Mouse (Mus musculus): ENCODE results near the gene Ttc5. TPM values are rescaled to one million over a fixed set of nuclear protein-coding genes. Genes with fewer than 3 reads are reported as not detected.

The Ttc5 gene
- total and polyA plus RNA-seq, 3 experiments = 24.2 to 28.1 TPM; not detected in 1

GRCm38 (mm10) chr14:50785251-50785637, at the start of gene Ttc5 (continued):
- TF ChIP-seq CHD2 (IDR thresholded peaks at IDR 0.05; ENCODE audit: low read length) = no peak
- no peak for TF ChIP-seq MYB (IDR thresholded peaks at IDR 0.05; ENCODE audit: low read depth, low read length)
- no peak for TF ChIP-seq BHLHE40 (IDR thresholded peaks at IDR 0.05; ENCODE audit: borderline replicate concordance, low read depth, low read length)

GRCm38 (mm10) chr14:50834435-50834834, 49.1 kb upstream of the Ttc5 start:
- TF ChIP-seq CHD2 (IDR thresholded peaks at IDR 0.05; ENCODE audit: low read length) (no peak), TCF12 (IDR thresholded peaks at IDR 0.05; ENCODE audit: low read depth, low read length) (no peak), HCFC1 (IDR thresholded peaks at IDR 0.05; ENCODE audit: low read depth, low read length) (no peak), SIN3A (IDR thresholded peaks at IDR 0.05; ENCODE audit: low read length) (no peak), POLR2AphosphoS2 (IDR thresholded peaks at IDR 0.05; ENCODE audit: low read length) (no peak), MAZ (IDR thresholded peaks at IDR 0.05; ENCODE audit: low read depth, low read length) (no peak), CTCF (IDR thresholded peaks at IDR 0.05 in 2 of 3, conservative IDR thresholded peaks at IDR 0.05 in 1 of 3; ENCODE audit: control insufficient read depth in 1 of 3, insufficient read depth in 1 of 3, low read depth in 2 of 3, low read length in 3 of 3, poor library complexity in 1 of 3, severe bottlenecking in 1 of 3) (no peak), MYB (IDR thresholded peaks at IDR 0.05; ENCODE audit: low read depth, low read length) (no peak), NELFE (IDR thresholded peaks at IDR 0.05; ENCODE audit: low read depth, low read length) (no peak), POLR2AphosphoS5 (IDR thresholded peaks at IDR 0.05; ENCODE audit: borderline replicate concordance, low read depth, low read length) (no peak), RAD21 (IDR thresholded peaks at IDR 0.05; ENCODE audit: low read depth, low read length) (no peak), ZC3H11A (IDR thresholded peaks at IDR 0.05; ENCODE audit: low read depth, low read length) (no peak), UBTF (IDR thresholded peaks at IDR 0.05; ENCODE audit: borderline replicate concordance, insufficient read depth, low read depth, low read length) (no peak), MYC (IDR thresholded peaks at IDR 0.05; ENCODE audit: low read depth, low read length) (no peak), MXI1 (IDR thresholded peaks at IDR 0.05; ENCODE audit: low read depth, low read length) (no peak), NRF1 (IDR thresholded peaks at IDR 0.05; ENCODE audit: insufficient read depth, low read depth, low read length, poor library complexity, severe bottlenecking) (no peak), MAX (IDR thresholded peaks at IDR 0.05; ENCODE audit: low read length) (no peak), MAFK (IDR thresholded peaks at IDR 0.05; ENCODE audit: borderline replicate concordance, low read depth, low read length) (no peak)
- no peak overlapping the region for H3K27ac ChIP-seq (ENCODE audit: control insufficient read depth, low read depth, low read length)
- no peaks in the 10 kb centered on the region for H3K9me3 ChIP-seq (replicated peaks; ENCODE audit: insufficient read depth, low read length)
- H3K36me3 ChIP-seq (ENCODE audit: control insufficient read depth in 1 of 2, insufficient read depth in 2 of 2, low read length in 2 of 2) = peaks cover 0 to 6% of the 10 kb centered on the region in 2 experiments; a peak in 2 of 4 replicates
- no peak overlapping the region for H3K4me3 ChIP-seq (ENCODE audit: control insufficient read depth in 1 of 2, insufficient read depth in 1 of 2, low read depth in 2 of 2, low read length in 2 of 2)
- no peaks in the 10 kb centered on the region for H3K27me3 ChIP-seq (ENCODE audit: control insufficient read depth in 1 of 2, insufficient read depth in 2 of 2, low read length in 2 of 2)
- DNase-seq (ENCODE audit: low read depth, low spot score) = no peak
- H3K79me2 ChIP-seq (ENCODE audit: control insufficient read depth, insufficient read depth, low read length, poor library complexity) = no peaks in the 10 kb centered on the region
- H3K4me1 ChIP-seq (ENCODE audit: control insufficient read depth in 1 of 2, insufficient read depth in 2 of 2, low read length in 2 of 2) = peaks cover 0 to 9% of the 10 kb centered on the region in 2 experiments; a peak in 3 of 4 replicates
- no peak overlapping the region for H3K9ac ChIP-seq (ENCODE audit: control insufficient read depth, low read depth, low read length, poor library complexity, severe bottlenecking)

- DNase-seq (ENCODE audit: low read depth, low spot score) = peak; percentile 24
- H3K9me3 ChIP-seq (replicated peaks; ENCODE audit: insufficient read depth, low read length) = no peaks in the 10 kb centered on the region
- H3K4me1 ChIP-seq (ENCODE audit: control insufficient read depth in 1 of 2, insufficient read depth in 2 of 2, low read length in 2 of 2) = peaks cover 0 to 10% of the 10 kb centered on the region in 2 experiments; a peak in 3 of 4 replicates
- TF ChIP-seq ZNF384 (IDR thresholded peaks at IDR 0.05; ENCODE audit: low read depth, low read length) (no peak), MAZ (IDR thresholded peaks at IDR 0.05; ENCODE audit: low read depth, low read length) (no peak), MEF2A (IDR thresholded peaks at IDR 0.05; ENCODE audit: extremely low read depth, insufficient replicate concordance, low read depth, low read length, poor library complexity, severe bottlenecking) (no peak), GATA1 (IDR thresholded peaks at IDR 0.05; ENCODE audit: low read depth, low read length) (no peak), MXI1 (IDR thresholded peaks at IDR 0.05; ENCODE audit: low read depth, low read length) (no peak), MYC (IDR thresholded peaks at IDR 0.05; ENCODE audit: low read depth, low read length) (no peak), SIN3A (IDR thresholded peaks at IDR 0.05; ENCODE audit: low read length) (no peak), ETS1 (IDR thresholded peaks at IDR 0.05; ENCODE audit: low read depth, low read length) (no peak), CHD1 (IDR thresholded peaks at IDR 0.05; ENCODE audit: low read depth, low read length) (no peak), CHD2 (IDR thresholded peaks at IDR 0.05; ENCODE audit: low read length) (no peak), NELFE (IDR thresholded peaks at IDR 0.05; ENCODE audit: low read depth, low read length) (no peak), EP300 (IDR thresholded peaks at IDR 0.05; ENCODE audit: low read depth in 1 of 2, low read length in 2 of 2) (no peak), CTCF (IDR thresholded peaks at IDR 0.05 in 2 of 3, conservative IDR thresholded peaks at IDR 0.05 in 1 of 3; ENCODE audit: control insufficient read depth in 1 of 3, insufficient read depth in 1 of 3, low read depth in 2 of 3, low read length in 3 of 3, poor library complexity in 1 of 3, severe bottlenecking in 1 of 3) (no peak), SMC3 (IDR thresholded peaks at IDR 0.05; ENCODE audit: low read depth, low read length) (no peak), MYB (IDR thresholded peaks at IDR 0.05; ENCODE audit: low read depth, low read length) (no peak), POLR2AphosphoS2 (IDR thresholded peaks at IDR 0.05; ENCODE audit: low read length) (no peak), MAX (IDR thresholded peaks at IDR 0.05; ENCODE audit: low read length) (no peak)
- H3K27ac ChIP-seq (ENCODE audit: control insufficient read depth, low read depth, low read length) = no peak overlapping the region
- no peak overlapping the region for H3K4me3 ChIP-seq (ENCODE audit: control insufficient read depth in 1 of 2, insufficient read depth in 1 of 2, low read depth in 2 of 2, low read length in 2 of 2)
- H3K79me2 ChIP-seq (ENCODE audit: control insufficient read depth, insufficient read depth, low read length, poor library complexity) = no peaks in the 10 kb centered on the region
- H3K27me3 ChIP-seq (ENCODE audit: control insufficient read depth in 1 of 2, insufficient read depth in 2 of 2, low read length in 2 of 2) = no peaks in the 10 kb centered on the region
- no peak overlapping the region for H3K9ac ChIP-seq (ENCODE audit: control insufficient read depth, low read depth, low read length, poor library complexity, severe bottlenecking)
- peaks cover 0 to 7% of the 10 kb centered on the region in 2 experiments; a peak in 2 of 4 replicates for H3K36me3 ChIP-seq (ENCODE audit: control insufficient read depth in 1 of 2, insufficient read depth in 2 of 2, low read length in 2 of 2)
Observed at GRCm38 (mm10) chr14:50833964-50834363, 48.6 kb upstream of the Ttc5 start.

All from MEL (cell line).